14 mouse cellular contexts compared by ENCODE assay signal in genomic region chrX:112368426-112368825, GRCm38 (mm10). TPM values are rescaled to one million over a fixed set of nuclear protein-coding genes. Genes with fewer than 3 reads are reported as not detected.
DNase-seq lines count a peak whose midpoint lies in the region; ATAC-seq and TF ChIP-seq lines count a peak whose summit lies in the region.
"Had no signal": no experiment of that assay in that cellular context is flagged by ENCODE, and none has a peak within 500 bp of the region (broad histone marks: within the 10 kb centered on the region; RNA-seq: fewer than 3 reads in every experiment).

No protein-coding gene starts in this region.

- no peaks in the 10 kb centered on the region for H3K4me1 ChIP-seq in kidney, postnatal 0 days (replicated peaks; ENCODE audit: insufficient read depth, low read length)
- H3K4me1 ChIP-seq in midbrain, postnatal 0 days (ENCODE audit: insufficient read depth, low read length): no peaks in the 10 kb centered on the region
- H3K4me1 ChIP-seq in midbrain, embryonic 11.5 days (ENCODE audit: control insufficient read depth, insufficient read depth, low read length): no peaks in the 10 kb centered on the region
- H3K4me1 ChIP-seq in cortical plate, adult 2 months (ENCODE audit: control insufficient read depth, insufficient read depth, low read length): no peaks in the 10 kb centered on the region
- H3K4me1 ChIP-seq: megakaryocyte, embryonic 14.5 days had no signal

- H3K27ac ChIP-seq in kidney, postnatal 0 days: no peak overlapping the region
- no peak overlapping the region for H3K27ac ChIP-seq in midbrain, postnatal 0 days (ENCODE audit: low read depth, low read length)
- H3K27ac ChIP-seq in midbrain, embryonic 11.5 days (ENCODE audit: low read depth, low read length): no peak overlapping the region
- H3K27ac ChIP-seq in cortical plate, adult 2 months (ENCODE audit: insufficient read depth, low read length): no peak overlapping the region

- no peak overlapping the region for H3K4me2 ChIP-seq in kidney, postnatal 0 days (ENCODE audit: low read length)
- no peak overlapping the region for H3K4me2 ChIP-seq in midbrain, postnatal 0 days (ENCODE audit: low read depth, low read length, poor library complexity, severe bottlenecking)
- no peak overlapping the region for H3K4me2 ChIP-seq in midbrain, embryonic 11.5 days

- peak; percentile 4 for DNase-seq in kidney, postnatal 0 days (ENCODE audit: low spot score)
- no peak for DNase-seq in kidney, adult 8-10 months
- peak; percentile 1 for DNase-seq in midbrain, postnatal 0 days (ENCODE audit: low spot score)
- no peak for DNase-seq in midbrain, embryonic 11.5 days (ENCODE audit: low spot score, missing footprints)
- peak; percentile 44 for DNase-seq in NIH3T3 (ENCODE audit: low read depth)
- no peak for DNase-seq in urinary bladder, postnatal 14 days (ENCODE audit: low spot score)

- no peak for ATAC-seq in kidney, postnatal 0 days (replicated peaks; ENCODE audit: low FRiP score, low read depth)
- ATAC-seq in midbrain, postnatal 0 days (ENCODE audit: low FRiP score): no peak
- ATAC-seq in midbrain, embryonic 11.5 days (ENCODE audit: low FRiP score): no peak
- ATAC-seq in frontal cortex, adult (ENCODE audit: low TSS enrichment): no peak
- ATAC-seq: inflammation-experienced regulatory T-cells, adult 6 months had no signal

- no peaks in the 10 kb centered on the region for H3K9me3 ChIP-seq in kidney, postnatal 0 days (replicated peaks; ENCODE audit: low read length)
- peaks cover 6% of the 10 kb centered on the region for H3K9me3 ChIP-seq in midbrain, postnatal 0 days (ENCODE audit: low read length)
- peaks cover 4% of the 10 kb centered on the region; the same call in 1 of the 2 replicates for H3K9me3 ChIP-seq in midbrain, embryonic 11.5 days (ENCODE audit: control insufficient read depth, low read length)

- peak; percentile 64 for TF ChIP-seq CTCF in kidney, postnatal 0 days (IDR thresholded peaks at IDR 0.05; ENCODE audit: low read depth)
- peak; percentile 56 for TF ChIP-seq CTCF in midbrain, postnatal 0 days (IDR thresholded peaks at IDR 0.05)
- peak; percentile 23; the same call in 1 of the 2 replicates for TF ChIP-seq CTCF in cortical plate, adult 2 months (IDR thresholded peaks at IDR 0.05; ENCODE audit: extremely low read depth, insufficient read depth, low read length)

- 43% methylated on average over 4 of the region's 4 CpGs for WGBS in kidney, postnatal 0 days
- 28% methylated on average over 4 of the region's 4 CpGs for WGBS in midbrain, postnatal 0 days
- 45% methylated on average over 4 of the region's 4 CpGs for WGBS in midbrain, embryonic 11.5 days

- H3K4me3 ChIP-seq in kidney, postnatal 0 days (replicated peaks; ENCODE audit: low read depth, low read length): no peak overlapping the region
- no peak overlapping the region for H3K4me3 ChIP-seq in midbrain, postnatal 0 days (ENCODE audit: low read depth, low read length)
- no peak overlapping the region for H3K4me3 ChIP-seq in midbrain, embryonic 11.5 days (ENCODE audit: low read depth, low read length)
- H3K4me3 ChIP-seq in cortical plate, adult 2 months (ENCODE audit: insufficient read depth, low read length): no peak overlapping the region
- H3K4me3 ChIP-seq: megakaryocyte, embryonic 14.5 days had no signal

- TF ChIP-seq POLR2A in cortical plate, adult 2 months (IDR thresholded peaks at IDR 0.05; ENCODE audit: extremely low read depth, insufficient read depth, low read length): no peak

- no peak overlapping the region for H3K9ac ChIP-seq in kidney, postnatal 0 days (ENCODE audit: low read depth, low read length)
- no peak overlapping the region for H3K9ac ChIP-seq in midbrain, postnatal 0 days (replicated peaks; ENCODE audit: low read length, poor library complexity, severe bottlenecking)
- no peak overlapping the region for H3K9ac ChIP-seq in midbrain, embryonic 11.5 days (ENCODE audit: low read length)

- H3K27me3 ChIP-seq in kidney, postnatal 0 days (ENCODE audit: insufficient read depth, low read length): no peaks in the 10 kb centered on the region
- no peaks in the 10 kb centered on the region for H3K27me3 ChIP-seq in midbrain, postnatal 0 days (ENCODE audit: insufficient read depth, low read length)
- H3K27me3 ChIP-seq in midbrain, embryonic 11.5 days (ENCODE audit: control insufficient read depth, insufficient read depth, low read length): no peaks in the 10 kb centered on the region
- H3K27me3 ChIP-seq: megakaryocyte, embryonic 14.5 days had no signal

- no peaks in the 10 kb centered on the region for H3K36me3 ChIP-seq in kidney, postnatal 0 days (ENCODE audit: insufficient read depth, low read length)
- H3K36me3 ChIP-seq in midbrain, postnatal 0 days (ENCODE audit: insufficient read depth, low read length): no peaks in the 10 kb centered on the region
- H3K36me3 ChIP-seq in midbrain, embryonic 11.5 days (ENCODE audit: control insufficient read depth, insufficient read depth, low read length): no peaks in the 10 kb centered on the region

RNA-seq across cellular contexts. Expression of gene Satl1, which starts 38.2 kb away (rescaled TPM):
- not detected in 2 replicates for polyA plus RNA-seq in kidney, postnatal 0 days (2015; fragmentation: Nextera tagmentation; extraction: Ambion mirVana)
- not detected in 2 replicates for total RNA-seq in midbrain, postnatal 0 days (2014; rRNA removed)
- not detected in 2 replicates for polyA plus RNA-seq in midbrain, postnatal 0 days (2015; fragmentation: Nextera tagmentation; extraction: Ambion mirVana)
- polyA plus RNA-seq in midbrain, embryonic 11.5 days (2014; fragmentation: Nextera tagmentation; extraction: Ambion mirVana): not detected in 2 replicates
- not detected in 2 replicates for polyA plus RNA-seq in cortical plate, adult 2 months (2012; rRNA removed)
- total RNA-seq: gastrocnemius, adult 18-20 months; layer of hippocampus, postnatal 10 days had no signal
- polyA plus RNA-seq: heart, embryonic 14.5 days; limb, embryonic 14.5 days had no signal

RNA-seq across cellular contexts. Expression of gene Apool, which starts 57.3 kb away (rescaled TPM):
- polyA plus RNA-seq in kidney, postnatal 0 days (2015; fragmentation: Nextera tagmentation; extraction: Ambion mirVana): 61.5 and 68.6 TPM in 2 replicates
- 3.6 and 5.7 TPM in 2 replicates for total RNA-seq in midbrain, postnatal 0 days (2014; rRNA removed)
- 9.2 and 9.7 TPM in 2 replicates for polyA plus RNA-seq in midbrain, postnatal 0 days (2015; fragmentation: Nextera tagmentation; extraction: Ambion mirVana)
- 74.2 and 81.4 TPM in 2 replicates for polyA plus RNA-seq in midbrain, embryonic 11.5 days (2014; fragmentation: Nextera tagmentation; extraction: Ambion mirVana)
- 3.9 and 4.8 TPM in 2 replicates for polyA plus RNA-seq in cortical plate, adult 2 months (2012; rRNA removed)

Comparison
In these comparisons a context has a peak if more than half of its experiments do, and no peak if none do; other contexts are left out.
1. DNase-seq: peak in kidney, postnatal 0 days (single experiment), midbrain, postnatal 0 days (single experiment) and NIH3T3 (single experiment); none in kidney, adult 8-10 months (0 of 2), midbrain, embryonic 11.5 days (single experiment) and urinary bladder, postnatal 14 days (single experiment).
2. Peak in every context shown above with its lines, with median percentiles within 50 percentile points of each other: CTCF ChIP-seq.